8 mouse cellular contexts compared by ENCODE assay signal in genomic region chr19:6497803-6498202, GRCm38 (mm10). TPM values are rescaled to one million over a fixed set of nuclear protein-coding genes. Genes with fewer than 3 reads are reported as not detected.
DNase-seq lines count a peak whose midpoint lies in the region; ATAC-seq and TF ChIP-seq lines count a peak whose summit lies in the region.

No protein-coding gene starts in this region.

- WGBS in kidney, adult 2 months: under 1% methylated on average over 39 of the region's 39 CpGs
- WGBS in hindbrain, embryonic 10.5 days: under 1% methylated on average over 39 of the region's 39 CpGs
- WGBS in midbrain, embryonic 10.5 days: under 1% methylated on average over 33 of the region's 39 CpGs

- H3K36me3 ChIP-seq in kidney, adult 2 months (ENCODE audit: control insufficient read depth, insufficient read depth, low read length): no peaks in the 10 kb centered on the region
- no peaks in the 10 kb centered on the region for H3K36me3 ChIP-seq in hindbrain, embryonic 10.5 days
- H3K36me3 ChIP-seq in midbrain, embryonic 10.5 days: no peaks in the 10 kb centered on the region

- no peak for ATAC-seq in erythroid progenitor cell, adult 5-6 weeks (replicated peaks; ENCODE audit: low FRiP score, poor library complexity, severe bottlenecking)

- H3K27me3 ChIP-seq in kidney, adult 2 months (replicated peaks; ENCODE audit: control insufficient read depth, insufficient read depth, low read length): no peaks in the 10 kb centered on the region; the same call in 1 of the 2 replicates
- peaks cover 98% of the 10 kb centered on the region for H3K27me3 ChIP-seq in hindbrain, embryonic 10.5 days (ENCODE audit: insufficient read depth, poor library complexity, severe bottlenecking)
- H3K27me3 ChIP-seq in midbrain, embryonic 10.5 days (ENCODE audit: low read depth, poor library complexity, severe bottlenecking): peaks cover 98% of the 10 kb centered on the region

- DNase-seq in kidney, adult 2 months: no peak
- no peak for DNase-seq in kidney, adult 18-20 months
- peak; percentile 69 to 76 for DNase-seq in cerebellum, postnatal 25 days
- DNase-seq in hindbrain, embryonic 10.5 days (ENCODE audit: low spot score): no peak
- DNase-seq in midbrain, embryonic 10.5 days (ENCODE audit: low spot score): no peak
- no peak for DNase-seq in urinary bladder, postnatal 10 days (ENCODE audit: low spot score)
- DNase-seq in left cerebral cortex, adult 8-10 months (ENCODE audit: low spot score in 2 of 2): no peak

- no peak for TF ChIP-seq CTCF in kidney, adult 2 months (conservative IDR thresholded peaks at IDR 0.05; ENCODE audit: insufficient read depth, insufficient read length, low read depth, low read length)

- H3K9me3 ChIP-seq in hindbrain, embryonic 10.5 days: no peaks in the 10 kb centered on the region
- H3K9me3 ChIP-seq in midbrain, embryonic 10.5 days (replicated peaks): no peaks in the 10 kb centered on the region

- no peak overlapping the region for H3K27ac ChIP-seq in kidney, adult 2 months (ENCODE audit: insufficient read depth, low read depth, low read length)
- peak overlapping the region; percentile 90 for H3K27ac ChIP-seq in hindbrain, embryonic 10.5 days
- H3K27ac ChIP-seq in midbrain, embryonic 10.5 days (replicated peaks): peak overlapping the region; percentile 88

- no peak for TF ChIP-seq POLR2A in kidney, adult 2 months (IDR thresholded peaks at IDR 0.05; ENCODE audit: low read depth, low read length)

- no peaks in the 10 kb centered on the region for H3K4me1 ChIP-seq in kidney, adult 2 months (ENCODE audit: control insufficient read depth, insufficient read depth, low read length)
- H3K4me1 ChIP-seq in hindbrain, embryonic 10.5 days (replicated peaks): peaks cover 99% of the 10 kb centered on the region
- peaks cover 97% of the 10 kb centered on the region for H3K4me1 ChIP-seq in midbrain, embryonic 10.5 days

- peak overlapping the region; percentile 2; the same call in 1 of the 2 replicates for H3K4me3 ChIP-seq in kidney, adult 2 months (ENCODE audit: insufficient read depth, low read depth, low read length)
- peak overlapping the region; percentile 73 for H3K4me3 ChIP-seq in hindbrain, embryonic 10.5 days
- H3K4me3 ChIP-seq in midbrain, embryonic 10.5 days: peak overlapping the region; percentile 67

RNA-seq across cellular contexts. Expression of gene Slc22a12, which starts 45.0 kb away (rescaled TPM):
- polyA plus RNA-seq in kidney, adult 2 months (2012; rRNA removed): 1,526 and 1,915 TPM in 2 replicates
- polyA plus RNA-seq in hindbrain, embryonic 10.5 days (2016; fragmentation: Nextera tagmentation; extraction: Ambion mirVana): not detected in 2 replicates
- polyA plus RNA-seq in midbrain, embryonic 10.5 days (2016; fragmentation: Nextera tagmentation; extraction: Ambion mirVana): not detected in 2 replicates
- total RNA-seq in erythroid progenitor cell, adult 5-6 weeks (2015; ENCODE audit: low replicate concordance): not detected in 2 replicates
- total RNA-seq in erythroid progenitor cell, adult 5-6 weeks (2017; ENCODE audit: low replicate concordance): not detected in 2 replicates
- under 1 TPM; 0.63 to 0.94 (median 0.69) TPM for total RNA-seq in left cerebral cortex, adult 8-10 months (2022)

Comparison
In these comparisons a context has a peak if more than half of its experiments do, and no peak if none do; other contexts are left out.
1. DNase-seq: peak in cerebellum, postnatal 25 days (2 of 2); none in kidney, adult 2 months (single experiment), kidney, adult 18-20 months (single experiment), hindbrain, embryonic 10.5 days (single experiment), midbrain, embryonic 10.5 days (single experiment), urinary bladder, postnatal 10 days (single experiment) and left cerebral cortex, adult 8-10 months (0 of 2).
2. H3K4me3 ChIP-seq: peak in every context shown above with its lines; median percentile 73 in hindbrain, embryonic 10.5 days; 67 in midbrain, embryonic 10.5 days; 2 in kidney, adult 2 months.
3. RNA of gene Slc22a12, which starts 45.0 kb away (polyA plus RNA-seq): 1,526 to 1,915 TPM in kidney, adult 2 months; not detected in midbrain, embryonic 10.5 days and not detected in hindbrain, embryonic 10.5 days; every median in the first group is over 1,000 times any median in the second.